Mouse (Mus musculus) CH12.LX (cell line): ENCODE measurements at regions not wholly inside any gene's neighbourhood (a gene's known extent, or its start where the extent isn't known, plus 50 kb on each side); places are given as distances from the start of the nearest gene placed in this dataset.

ENCODE experiments used
- CTCF ChIP-seq, 2 experiments: IDR thresholded peaks in 1 of 2; conservative IDR thresholded peaks in 1 of 2; 2 replicates each; pipeline ENCODE4 v1.5.1; 2011 to 2012; ENCODE audit warnings: low read depth in 2 of 2, low read length in 2 of 2, improper control_type of control experiment in 1 of 2, inconsistent platforms in 1 of 2, mild to moderate bottlenecking in 1 of 2, moderate library complexity in 1 of 2
- E2F4 ChIP-seq: IDR thresholded peaks from 2 replicates; pipeline ENCODE4 v1.6.1; 2011; ENCODE audit warnings: low read depth, low read length, improper control_type of control experiment; ENCODE audit not compliant: insufficient replicate concordance
- EP300 ChIP-seq: IDR thresholded peaks from 2 replicates; pipeline ENCODE4 v1.6.1; 2011; ENCODE audit warnings: low read length, improper control_type of control experiment
- GABPA ChIP-seq: IDR thresholded peaks from 2 replicates; pipeline ENCODE4 v1.6.1; 2012; ENCODE audit warnings: low read depth, low read length, improper control_type of control experiment, inconsistent platforms; ENCODE audit not compliant: insufficient replicate concordance
- JUND ChIP-seq: conservative IDR thresholded peaks from 2 replicates; pipeline ENCODE4 v1.6.1; 2011; ENCODE audit warnings: low read depth, low read length, improper control_type of control experiment
- MAX ChIP-seq: IDR thresholded peaks from 2 replicates; pipeline ENCODE4 v1.6.1; 2011; ENCODE audit warnings: low read length, improper control_type of control experiment
- POLR2A ChIP-seq: IDR thresholded peaks from 2 replicates; pipeline ENCODE4 v1.6.1; 2011; ENCODE audit warnings: low read depth, mild to moderate bottlenecking, improper control_type of control experiment, low read length
- RAD21 ChIP-seq: IDR thresholded peaks from 2 replicates; pipeline ENCODE4 v1.6.1; 2011; ENCODE audit warnings: low read depth, mild to moderate bottlenecking, low read length, improper control_type of control experiment, moderate library complexity
- RCOR1 ChIP-seq: conservative IDR thresholded peaks from 2 replicates; pipeline ENCODE4 v1.6.1; 2012; ENCODE audit warnings: low read depth, mild to moderate bottlenecking, inconsistent platforms, low read length, improper control_type of control experiment
- TBP ChIP-seq: conservative IDR thresholded peaks from 2 replicates; pipeline ENCODE4 v1.6.1; 2011; ENCODE audit warnings: low read depth, low read length, improper control_type of control experiment
- TCF12 ChIP-seq: IDR thresholded peaks from 2 replicates; pipeline ENCODE4 v1.6.1; 2014; ENCODE audit warnings: low read depth, mild to moderate bottlenecking, inconsistent platforms, low read length, improper control_type of control experiment
- USF1 ChIP-seq: IDR thresholded peaks from 2 replicates; pipeline ENCODE4 v1.6.1; 2014; ENCODE audit warnings: low read depth, mild to moderate bottlenecking, inconsistent platforms, low read length, improper control_type of control experiment
- USF2 ChIP-seq: conservative IDR thresholded peaks from 2 replicates; pipeline ENCODE4 v1.6.1; 2011; ENCODE audit warnings: low read depth, low read length, improper control_type of control experiment

GRCm38 (mm10) chr10:6590211-6590610 is 168.1 kb upstream of the Oprm1 start:
- no peak for TF ChIP-seq TCF12
- TF ChIP-seq RCOR1 = no peak
- no peak for TF ChIP-seq CTCF (conservative IDR thresholded peaks at IDR 0.05 in 1 of 2, IDR thresholded peaks at IDR 0.05 in 1 of 2; ENCODE audit: low read depth in 2 of 2, low read length in 2 of 2)
- TF ChIP-seq USF1 = no peak
- no peak for TF ChIP-seq JUND
- TF ChIP-seq POLR2A = no peak
- no peak for TF ChIP-seq GABPA
- TF ChIP-seq E2F4 = no peak
- TF ChIP-seq TBP = no peak
- no peak for TF ChIP-seq USF2
- no peak for TF ChIP-seq RAD21
- no peak for TF ChIP-seq MAX
- no peak for TF ChIP-seq EP300
